In genomic region chr4:130794771-130795170, GRCm38 (mm10) we compare ENCODE assay signal across 13 mouse cellular contexts. TPM values are rescaled to one million over a fixed set of nuclear protein-coding genes. Genes with fewer than 3 reads are reported as not detected.
DNase-seq lines count a peak whose midpoint lies in the region; ATAC-seq and TF ChIP-seq lines count a peak whose summit lies in the region.
"Had no signal": no experiment of that assay in that cellular context is flagged by ENCODE, and none has a peak within 500 bp of the region (broad histone marks: within the 10 kb centered on the region; RNA-seq: fewer than 3 reads in every experiment).

No protein-coding gene starts in this region.

- H3K9me3 ChIP-seq in liver, postnatal 0 days (ENCODE audit: low read length), result no peaks in the 10 kb centered on the region
- no peaks in the 10 kb centered on the region for H3K9me3 ChIP-seq in liver, embryonic 12.5 days (replicated peaks)
- no peaks in the 10 kb centered on the region for H3K9me3 ChIP-seq in intestine, embryonic 16.5 days (ENCODE audit: control insufficient read depth, low read length)

- H3K9ac ChIP-seq in liver, postnatal 0 days (replicated peaks), result no peak overlapping the region
- H3K9ac ChIP-seq in liver, embryonic 12.5 days, result no peak overlapping the region
- no peak overlapping the region for H3K9ac ChIP-seq in intestine, embryonic 16.5 days (ENCODE audit: low read depth, low read length)
- H3K9ac ChIP-seq: lung, embryonic 14.5 days had no signal

- ATAC-seq in liver, postnatal 0 days, result no peak
- no peak for ATAC-seq in liver, embryonic 12.5 days
- no peak for ATAC-seq in intestine, embryonic 16.5 days
- ATAC-seq: inflammation-experienced regulatory T-cells, adult 6 months had no signal

- no peak for TF ChIP-seq CTCF in liver, postnatal 0 days (IDR thresholded peaks at IDR 0.05; ENCODE audit: low read depth)

- WGBS in liver, postnatal 0 days (ENCODE audit: insufficient replicate concordance), result 19% methylated on average over 4 of the region's 4 CpGs
- WGBS in liver, embryonic 12.5 days (ENCODE audit: insufficient replicate concordance), result 17% methylated on average over 4 of the region's 4 CpGs
- WGBS in intestine, embryonic 16.5 days, result 38% methylated on average over 4 of the region's 4 CpGs

- H3K27me3 ChIP-seq in liver, postnatal 0 days (ENCODE audit: insufficient read depth, low read length), result peaks cover 31% of the 10 kb centered on the region
- H3K27me3 ChIP-seq in liver, embryonic 12.5 days (replicated peaks), result peaks cover 74% of the 10 kb centered on the region
- peaks cover 6% of the 10 kb centered on the region; the same call in 1 of the 2 replicates for H3K27me3 ChIP-seq in intestine, embryonic 16.5 days (replicated peaks; ENCODE audit: control insufficient read depth, insufficient read depth, low read length)
- H3K27me3 ChIP-seq in splenic B cell, adult 2 months (ENCODE audit: control insufficient read depth, insufficient read depth, low read length, poor library complexity, severe bottlenecking), result no peaks in the 10 kb centered on the region

- peak; percentile 60 to 88 for DNase-seq in adrenal gland, adult (ENCODE audit: inconsistent age in 2 of 2, low spot score in 1 of 2)
- no peak for DNase-seq in adrenal gland, adult 18-20 months (ENCODE audit: low spot score in 2 of 2)
- no peak for DNase-seq in liver, postnatal 0 days
- peak; percentile 19 for DNase-seq in splenic B cell, adult 2 months (ENCODE audit: low read depth, low spot score)
- no peak for DNase-seq in Muller cell, postnatal 12 days (ENCODE audit: inconsistent ontology term)
- DNase-seq in gastrocnemius, postnatal 4 days (ENCODE audit: low spot score in 2 of 2), result no peak
- DNase-seq: gastrocnemius, postnatal 25 days; layer of hippocampus, adult 9-11 months; lung, embryonic 14.5 days had no signal

- H3K36me3 ChIP-seq in liver, postnatal 0 days (replicated peaks; ENCODE audit: insufficient read depth, low read length), result no peaks in the 10 kb centered on the region
- no peaks in the 10 kb centered on the region for H3K36me3 ChIP-seq in liver, embryonic 12.5 days
- H3K36me3 ChIP-seq in intestine, embryonic 16.5 days (ENCODE audit: control insufficient read depth, insufficient read depth, low read length), result no peaks in the 10 kb centered on the region
- no peaks in the 10 kb centered on the region for H3K36me3 ChIP-seq in splenic B cell, adult 2 months (ENCODE audit: control insufficient read depth, insufficient read depth, low read length, poor library complexity, severe bottlenecking)
- H3K36me3 ChIP-seq: G1E had no signal

- TF ChIP-seq EP300 in liver, postnatal 0 days (IDR thresholded peaks at IDR 0.05; ENCODE audit: low read depth), result no peak

- H3K4me3 ChIP-seq in liver, postnatal 0 days (ENCODE audit: low read depth, low read length), result no peak overlapping the region
- no peak overlapping the region for H3K4me3 ChIP-seq in liver, embryonic 12.5 days
- no peak overlapping the region for H3K4me3 ChIP-seq in intestine, embryonic 16.5 days (ENCODE audit: low read length)

- H3K4me2 ChIP-seq in liver, postnatal 0 days (ENCODE audit: low read depth, low read length), result 0 out of 2 replicates have a peak overlapping the region, but pooled peaks have one; percentile 39
- no peak overlapping the region for H3K4me2 ChIP-seq in liver, embryonic 12.5 days
- H3K4me2 ChIP-seq in intestine, embryonic 16.5 days (ENCODE audit: low read depth, low read length), result peak overlapping the region; percentile 23; the same call in 1 of the 2 replicates

- H3K27ac ChIP-seq in liver, postnatal 0 days (ENCODE audit: low read depth), result no peak overlapping the region
- H3K27ac ChIP-seq in liver, embryonic 12.5 days, result no peak overlapping the region
- H3K27ac ChIP-seq in intestine, embryonic 16.5 days (ENCODE audit: low read length), result no peak overlapping the region

- peaks cover 5% of the 10 kb centered on the region; the same call in 1 of the 2 replicates for H3K4me1 ChIP-seq in liver, postnatal 0 days (ENCODE audit: insufficient read depth)
- H3K4me1 ChIP-seq in liver, embryonic 12.5 days, result peaks cover 33% of the 10 kb centered on the region
- H3K4me1 ChIP-seq in intestine, embryonic 16.5 days (ENCODE audit: control insufficient read depth, insufficient read depth, low read length), result peaks cover 33% of the 10 kb centered on the region

RNA-seq across cellular contexts. Expression of gene Sdc3, which starts 2.4 kb away (rescaled TPM):
- 100 to 1,000 TPM; 205 to 421 TPM for total RNA-seq in adrenal gland, adult 18-20 months (2021)
- 8.7 TPM in 2 replicates for polyA plus RNA-seq in liver, postnatal 0 days (2015; fragmentation: Nextera tagmentation; extraction: Ambion mirVana)
- 8.0 and 9.8 TPM in 2 replicates for polyA plus RNA-seq in liver, embryonic 12.5 days (2016; fragmentation: Nextera tagmentation; extraction: Ambion mirVana)
- polyA plus RNA-seq in intestine, embryonic 16.5 days (2015; fragmentation: Nextera tagmentation; extraction: Ambion mirVana), result 12.3 and 17.2 TPM in 2 replicates
- 10 to 100 TPM; 36.6 to 46.8 TPM for total RNA-seq in gastrocnemius, postnatal 4 days (2021)

Comparison
In these comparisons a context has a peak if more than half of its experiments do, and no peak if none do; other contexts are left out.
1. DNase-seq: peak in adrenal gland, adult (2 of 2) and splenic B cell, adult 2 months (single experiment); none in adrenal gland, adult 18-20 months (0 of 2), liver, postnatal 0 days (single experiment), Muller cell, postnatal 12 days (single experiment) and gastrocnemius, postnatal 4 days (0 of 2).